Mouse (Mus musculus): ENCODE results near the gene Gmnc.

Gene Gmnc

GRCm38 (mm10) chr16:26991477-26992300 lies at the start of gene Gmnc:
Gene Gmnc (minus strand): TSS chr16:26991652.
- DNase-seq (ENCODE audit: low spot score in 2 of 2) = no peak

GRCm38 (mm10) chr16:27027281-27027680 lies 35.8 kb upstream of the Gmnc start:
- no peak for DNase-seq (ENCODE audit: low spot score in 2 of 2)

DNA sequence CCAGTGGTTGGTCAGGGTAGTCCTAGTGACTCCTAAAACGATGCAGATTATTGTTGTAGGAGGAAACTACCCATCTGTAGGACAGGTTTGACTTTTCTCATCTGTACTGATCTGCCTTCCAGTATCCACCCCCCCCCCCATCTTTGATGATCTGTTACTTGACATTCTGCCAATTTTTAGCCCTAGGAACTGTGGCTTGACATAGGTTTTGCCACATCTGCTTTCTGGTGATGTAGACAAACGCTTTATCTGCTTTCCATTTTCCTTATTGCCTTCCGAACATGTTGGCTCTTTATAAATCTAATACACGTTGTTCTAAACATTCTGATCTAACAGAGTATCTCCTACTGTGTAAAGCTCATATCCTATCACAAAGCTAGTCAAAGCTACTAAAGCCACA lies 34.8 kb upstream of the Gmnc start:
- no peak for DNase-seq (ENCODE audit: low spot score in 2 of 2)

GRCm38 (mm10) chr16:27022746-27023145 lies 31.3 kb upstream of the Gmnc start:
- DNase-seq (ENCODE audit: low spot score in 2 of 2) = no peak

GRCm38 (mm10) chr16:27017309-27017708 lies 25.9 kb upstream of the Gmnc start:
- no peak for DNase-seq (ENCODE audit: low spot score in 2 of 2)

DNA sequence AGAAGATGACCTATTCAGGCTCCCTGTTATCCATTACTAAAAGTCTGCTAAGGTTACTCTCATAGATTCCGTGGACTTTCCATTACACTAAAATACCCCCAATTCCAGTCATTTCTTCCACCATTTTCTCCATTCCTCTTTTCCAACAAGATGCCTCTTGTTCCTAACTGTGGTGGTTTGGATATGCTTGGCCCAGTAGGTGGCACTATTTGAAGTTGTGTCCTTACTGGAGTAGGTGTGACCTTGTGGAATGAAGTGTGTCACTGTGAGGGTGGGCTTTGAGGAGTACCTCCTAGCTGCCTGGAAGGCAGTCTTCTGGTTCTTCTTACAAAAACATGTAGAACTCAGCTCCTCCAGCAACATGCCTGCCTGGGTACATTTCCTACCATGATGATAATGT lies 11.3 kb upstream of the Gmnc start:
- DNase-seq (ENCODE audit: low spot score in 2 of 2) = no peak

- no peak for DNase-seq (ENCODE audit: low spot score in 2 of 2)
Measured at GRCm38 (mm10) chr16:26999563-26999962, 8.1 kb upstream of the Gmnc start.

- no peak for DNase-seq (ENCODE audit: low spot score in 2 of 2)
Measured at GRCm38 (mm10) chr16:26989415-26990315, 1.8 kb downstream of the Gmnc start.

DNA sequence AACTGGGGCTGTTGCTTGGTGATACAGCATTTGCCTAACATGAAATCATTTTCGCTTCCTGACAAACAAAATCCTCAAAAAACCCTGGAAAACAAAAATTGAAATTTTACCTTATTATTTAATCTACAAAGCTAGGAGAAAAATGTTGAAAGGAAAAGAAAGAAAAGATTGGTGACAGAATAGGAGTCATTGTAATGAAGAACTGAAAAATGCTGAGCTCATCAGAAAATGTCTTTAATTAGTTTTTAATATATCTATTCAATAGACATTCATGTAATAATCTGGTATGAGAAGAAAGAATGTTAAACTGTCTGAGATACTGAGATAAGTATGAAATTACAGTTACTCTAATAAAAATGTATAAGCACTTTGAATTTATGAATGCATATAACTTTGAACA lies 3.3 kb downstream of the Gmnc start:
- no peak for DNase-seq (ENCODE audit: low spot score in 2 of 2)

DNA sequence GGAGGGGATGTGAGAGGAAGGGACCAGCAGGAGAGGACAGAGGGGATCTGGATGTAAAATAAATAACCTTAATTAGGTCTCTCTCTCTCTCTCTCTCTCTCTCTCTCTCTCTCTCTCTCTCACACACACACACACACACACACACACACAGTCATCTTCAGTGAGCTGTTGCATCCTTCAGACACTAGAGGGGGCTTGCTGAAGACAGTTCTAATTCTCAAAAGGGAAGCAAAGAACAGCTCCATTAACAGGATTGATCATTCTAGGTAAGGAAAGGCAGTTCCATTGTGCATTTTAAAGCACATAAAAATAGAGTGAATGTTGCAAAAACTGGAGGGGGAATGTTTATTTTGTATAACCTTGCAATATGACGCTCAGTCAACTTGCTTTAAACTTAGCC lies 5.7 kb downstream of the Gmnc start:
- DNase-seq (ENCODE audit: low spot score in 2 of 2) = no peak

DNA sequence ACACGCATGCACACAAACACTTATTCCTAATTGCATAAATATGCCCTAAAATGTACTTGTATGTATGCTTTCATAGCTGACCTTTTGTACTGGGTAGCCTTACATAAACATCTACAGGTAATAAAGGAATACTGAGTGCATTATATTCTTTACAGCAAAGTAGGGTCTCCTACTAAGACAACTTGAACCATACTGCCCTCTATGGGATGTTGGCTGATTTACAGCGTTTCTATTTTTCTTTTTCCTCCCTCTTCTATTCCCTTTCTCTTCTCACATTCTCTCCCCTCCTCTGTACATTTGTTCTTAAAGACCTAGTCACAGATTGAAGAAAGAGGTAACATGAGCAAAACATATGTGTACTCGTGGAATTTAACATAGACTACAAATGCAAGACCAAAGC lies 9.3 kb downstream of the Gmnc start:
- no peak for DNase-seq (ENCODE audit: low spot score in 2 of 2)

GRCm38 (mm10) chr16:26967967-26968366 lies 23.5 kb downstream of the Gmnc start:
- no peak for DNase-seq (ENCODE audit: low spot score in 2 of 2)

- no peak for DNase-seq (ENCODE audit: low spot score in 2 of 2)
Measured at GRCm38 (mm10) chr16:26966830-26967229, 24.6 kb downstream of the Gmnc start.

DNA sequence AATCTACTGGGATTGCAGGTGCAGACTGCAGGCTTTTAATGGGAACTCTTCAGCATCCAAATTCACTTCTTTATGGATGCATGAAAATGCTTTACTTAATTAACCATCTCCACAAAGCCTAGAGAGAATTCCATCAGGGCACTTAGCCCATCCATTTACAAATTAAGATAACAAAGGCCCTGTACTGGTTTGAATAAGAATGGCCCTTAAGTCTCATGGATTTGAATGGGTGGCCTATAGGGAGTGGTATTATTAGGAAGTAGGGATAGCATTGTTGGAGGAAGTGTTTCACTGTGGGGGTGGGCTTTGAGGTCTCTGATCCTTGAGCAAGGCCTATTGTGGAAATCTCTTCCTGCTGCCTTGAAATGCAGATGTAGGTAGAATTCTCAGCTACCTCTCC lies 29.5 kb downstream of the Gmnc start:
- no peak for DNase-seq (ENCODE audit: low spot score in 2 of 2)

DNA sequence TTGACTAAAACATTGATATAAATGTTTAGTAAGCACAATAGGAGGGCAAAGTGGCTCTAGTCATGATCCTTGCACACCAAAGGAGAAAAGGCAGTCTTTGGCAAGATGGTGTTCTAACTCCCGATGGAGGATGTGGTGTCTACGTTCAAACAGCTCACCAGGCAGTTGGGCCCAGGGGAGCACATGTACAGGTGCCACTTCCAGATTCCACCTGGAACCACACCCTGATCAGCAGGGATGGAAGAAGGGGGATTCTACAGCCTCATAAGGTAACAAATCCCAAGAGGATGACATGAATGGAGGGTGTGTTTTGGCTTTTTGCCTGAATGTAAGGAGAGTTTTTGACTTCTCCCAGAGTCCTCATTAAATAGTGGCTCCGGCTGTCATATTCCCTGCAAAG lies 39.9 kb downstream of the Gmnc start:
- no peak for DNase-seq (ENCODE audit: low spot score in 2 of 2)

DNA sequence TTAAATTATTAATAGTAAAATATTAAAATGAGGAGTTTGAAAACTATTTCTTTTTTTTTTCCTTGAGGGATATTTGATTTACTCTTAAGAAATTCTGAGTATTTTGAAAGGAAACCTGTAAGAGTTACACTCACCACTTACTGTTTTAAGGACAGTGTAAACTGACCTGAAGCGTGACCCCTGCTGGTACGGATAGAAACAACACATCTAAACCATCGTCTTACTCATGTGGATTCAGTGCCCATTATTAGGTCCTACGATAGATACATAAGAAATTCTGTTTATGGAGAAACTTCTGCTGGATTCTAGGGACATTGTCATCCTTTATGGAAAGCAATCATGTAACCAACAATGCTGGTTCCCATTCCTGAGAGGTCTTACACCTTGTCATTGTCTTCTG lies 41.2 kb downstream of the Gmnc start:
- no peak for DNase-seq (ENCODE audit: low spot score in 2 of 2)

- DNase-seq (ENCODE audit: low spot score in 2 of 2) = no peak
Measured at GRCm38 (mm10) chr16:26903968-26904367, 87.5 kb downstream of the Gmnc start.

- DNase-seq (ENCODE audit: low spot score in 2 of 2) = no peak
Measured at GRCm38 (mm10) chr16:26901471-26901870, 90.0 kb downstream of the Gmnc start.

- no peak for DNase-seq (ENCODE audit: low spot score in 2 of 2)
Measured at GRCm38 (mm10) chr16:26886337-26886736, 105.1 kb downstream of the Gmnc start.

GRCm38 (mm10) chr16:26876885-26877284 lies 114.6 kb downstream of the Gmnc start:
- DNase-seq (ENCODE audit: low spot score in 2 of 2) = no peak

Data from urinary bladder, postnatal 36 days (tissue).